In the genomic region with DNA sequence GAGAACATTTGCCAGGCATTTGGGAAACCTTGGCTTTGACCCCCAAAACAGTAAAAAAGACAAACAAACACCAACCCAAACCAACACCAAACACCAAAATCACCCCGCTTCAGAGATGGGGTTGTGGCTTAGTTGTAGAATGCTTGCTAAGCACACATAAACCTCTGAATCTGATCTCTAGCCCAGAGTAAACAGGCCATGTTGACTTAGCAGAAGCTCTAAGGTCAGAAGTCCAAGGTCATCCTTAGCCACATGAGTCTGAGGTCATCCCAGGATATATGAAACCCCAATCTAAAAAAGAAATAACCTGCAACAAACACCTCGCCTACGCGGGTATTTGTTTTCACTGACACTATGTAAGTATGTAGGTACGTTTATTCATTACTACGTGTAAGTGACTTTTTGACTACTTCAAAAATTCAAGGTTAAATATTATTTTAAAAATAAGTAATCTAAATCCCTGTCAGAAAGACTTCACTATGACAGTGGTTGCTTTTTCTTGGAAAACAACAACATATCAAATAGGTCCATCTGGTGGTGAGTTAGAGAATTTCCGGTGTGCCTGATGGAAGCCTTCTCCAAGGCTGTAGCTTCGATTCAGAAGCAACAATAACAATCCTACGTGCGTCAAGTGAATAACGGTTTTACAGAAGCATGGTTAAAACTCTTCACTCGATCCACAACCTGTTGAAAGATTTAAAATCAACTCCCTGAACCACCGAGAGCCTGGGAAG, we compare ENCODE assay signal across 8 mouse cellular contexts. TPM values are rescaled to one million over a fixed set of nuclear protein-coding genes. Genes with fewer than 3 reads are reported as not detected.
A peak's percentile ranks its signal among the peaks of the same experiment; 100 is the strongest.
DNase-seq lines count a peak whose midpoint lies in the region; ATAC-seq and TF ChIP-seq lines count a peak whose summit lies in the region.

No protein-coding gene starts in this region.

- no peak overlapping the region for H3K27ac ChIP-seq in forebrain, postnatal 0 days (ENCODE audit: low read depth, low read length)
- no peak overlapping the region for H3K27ac ChIP-seq in forebrain, embryonic 13.5 days

- DNase-seq in forebrain, postnatal 0 days: peak; percentile 69
- DNase-seq in lung, postnatal 10 days: peak; percentile 47
- DNase-seq in lung, postnatal 25 days (ENCODE audit: low spot score): no peak
- DNase-seq in embryo, embryonic 11 days: peak; percentile 48
- DNase-seq in naive thymus-derived CD4-positive, alpha-beta T cell, adult 2 months (ENCODE audit: low read depth): peak; percentile 44
- DNase-seq in thymus, postnatal 4 days: no peak
- no peak for DNase-seq in gastrocnemius, postnatal 4 days (ENCODE audit: low spot score in 2 of 2)

- H3K27me3 ChIP-seq in forebrain, postnatal 0 days (ENCODE audit: insufficient read depth, low read length): no peaks in the 10 kb centered on the region
- no peaks in the 10 kb centered on the region for H3K27me3 ChIP-seq in forebrain, embryonic 13.5 days

- H3K4me1 ChIP-seq in forebrain, postnatal 0 days (ENCODE audit: insufficient read depth): no peaks in the 10 kb centered on the region
- no peaks in the 10 kb centered on the region for H3K4me1 ChIP-seq in forebrain, embryonic 13.5 days

- ATAC-seq in forebrain, postnatal 0 days: peak; percentile 53; the same call in 1 of the 2 replicates
- ATAC-seq in forebrain, embryonic 13.5 days: no peak

- no peaks in the 10 kb centered on the region for H3K9me3 ChIP-seq in forebrain, postnatal 0 days (ENCODE audit: low read length)
- no peaks in the 10 kb centered on the region for H3K9me3 ChIP-seq in forebrain, embryonic 13.5 days (replicated peaks)

- no peak overlapping the region for H3K4me2 ChIP-seq in forebrain, postnatal 0 days (ENCODE audit: low read depth)
- no peak overlapping the region for H3K4me2 ChIP-seq in forebrain, embryonic 13.5 days

- peak; percentile 71 for TF ChIP-seq CTCF in forebrain, postnatal 0 days (IDR thresholded peaks at IDR 0.05; ENCODE audit: low read depth)

- H3K9ac ChIP-seq in forebrain, postnatal 0 days: no peak overlapping the region
- no peak overlapping the region for H3K9ac ChIP-seq in forebrain, embryonic 13.5 days

- no peaks in the 10 kb centered on the region for H3K36me3 ChIP-seq in forebrain, postnatal 0 days (ENCODE audit: insufficient read depth)
- H3K36me3 ChIP-seq in forebrain, embryonic 13.5 days (ENCODE audit: poor library complexity, severe bottlenecking): no peaks in the 10 kb centered on the region

- H3K4me3 ChIP-seq in forebrain, postnatal 0 days (ENCODE audit: low read depth, low read length): no peak overlapping the region
- no peak overlapping the region for H3K4me3 ChIP-seq in forebrain, embryonic 13.5 days

- 55% methylated on average over 13 of the region's 13 CpGs for WGBS in forebrain, postnatal 0 days
- 61% methylated on average over 13 of the region's 13 CpGs for WGBS in forebrain, embryonic 13.5 days

RNA-seq across cellular contexts. Expression of a gene that starts 11.1 kb away (rescaled TPM):
- 37.2 and 48.6 TPM in 2 replicates for total RNA-seq in forebrain, postnatal 0 days (2014; rRNA removed)
- polyA plus RNA-seq in forebrain, postnatal 0 days (2015; fragmentation: Nextera tagmentation; extraction: Ambion mirVana): 52.9 and 75.6 TPM in 2 replicates
- polyA plus RNA-seq in forebrain, embryonic 13.5 days (2015; fragmentation: Nextera tagmentation; extraction: Ambion mirVana): 62.1 and 66.0 TPM in 2 replicates
- 10 to 100 TPM; 16.7 to 19.3 TPM for total RNA-seq in gastrocnemius, postnatal 4 days (2021)

Comparison
In these comparisons a context has a peak if more than half of its experiments do, and no peak if none do; other contexts are left out.
1. DNase-seq: peak in forebrain, postnatal 0 days (single experiment), lung, postnatal 10 days (single experiment), embryo, embryonic 11 days (single experiment) and naive thymus-derived CD4-positive, alpha-beta T cell, adult 2 months (single experiment); none in lung, postnatal 25 days (single experiment), thymus, postnatal 4 days (single experiment) and gastrocnemius, postnatal 4 days (0 of 2).